Mouse (Mus musculus) cerebellum, adult 9-10 months (tissue): ENCODE data around the gene Lpin3.

Experiments used
- DNase-seq: peaks from one replicate; pipeline ENCODE4 v3.0.0; 2022

The Lpin3 gene

DNA sequence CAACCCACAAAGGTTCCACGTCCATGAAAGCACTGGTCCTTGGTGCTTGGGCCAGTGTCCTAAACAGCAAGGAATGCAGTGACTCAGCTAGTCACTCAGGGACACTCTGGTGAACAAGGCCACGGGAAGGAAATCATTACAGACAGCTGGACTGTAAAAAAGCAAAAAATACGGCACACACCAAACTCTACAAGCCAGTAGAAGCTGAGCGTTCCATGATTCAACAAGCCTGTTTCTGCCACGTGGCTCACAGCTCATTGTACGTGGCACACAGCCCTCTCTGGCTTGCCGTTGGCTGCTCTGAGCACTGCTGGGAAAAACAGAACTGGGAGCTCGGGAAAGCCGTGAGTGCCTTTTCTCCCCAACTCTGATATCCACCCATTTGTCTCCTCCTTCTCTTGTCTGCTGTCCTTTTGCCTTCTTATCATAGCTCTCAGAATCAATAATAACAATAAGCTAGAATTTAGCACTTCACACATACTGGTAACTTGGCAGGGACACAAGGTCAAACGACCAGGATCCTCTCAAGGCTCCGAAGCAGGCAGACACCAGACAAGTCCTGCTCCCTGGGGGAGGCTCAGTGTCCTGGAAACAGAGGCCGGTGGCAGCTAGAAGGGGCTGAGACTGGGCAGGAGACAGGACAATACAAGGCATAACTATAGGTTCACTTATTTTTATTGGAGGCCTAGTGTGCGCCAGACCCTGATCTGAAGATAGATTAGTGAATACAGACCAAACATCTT, at the start of gene Lpin3:
TSS of gene Lpin3 (plus strand) at position 218 of the 743 bp plus-strand sequence.
- DNase-seq, result no peak

DNA sequence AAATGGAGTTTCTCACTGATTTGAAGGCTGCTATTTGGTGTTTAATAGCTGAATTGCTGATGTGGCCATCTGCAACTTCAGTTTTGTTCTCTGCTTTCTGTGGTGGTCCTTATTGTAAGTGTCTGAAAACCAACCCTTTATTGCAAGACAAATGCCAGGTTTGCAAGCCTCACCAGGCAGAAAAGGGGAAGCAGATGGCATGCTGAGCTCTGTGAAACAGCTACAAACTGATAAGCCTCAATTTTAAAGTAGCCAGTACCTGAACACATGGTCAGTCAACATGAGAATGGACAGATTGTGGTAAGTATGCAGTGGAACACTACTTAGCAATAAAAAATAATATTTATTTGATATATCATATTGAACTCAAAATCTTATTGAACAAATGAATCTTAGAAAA, 39.6 kb upstream of the Lpin3 start:
- DNase-seq, result no peak

DNA sequence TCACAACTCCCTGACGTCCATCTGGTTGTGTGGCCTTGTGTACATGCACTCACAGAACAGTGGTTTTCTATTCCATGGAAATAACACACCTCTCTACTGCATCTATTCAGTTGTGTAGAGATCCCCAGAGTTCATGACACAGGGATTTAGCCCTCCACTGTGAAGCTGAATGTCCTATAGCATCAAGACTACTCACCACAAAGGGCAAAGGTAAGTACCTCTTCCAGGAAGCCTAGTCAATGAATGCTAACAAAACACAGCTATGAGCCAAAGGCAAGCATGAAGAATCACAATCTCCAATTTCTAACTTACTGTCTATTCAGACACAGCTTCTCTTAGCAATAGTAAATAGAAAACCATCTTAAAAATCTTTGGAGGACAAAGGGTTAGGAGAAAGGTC, 32.8 kb upstream of the Lpin3 start:
- no peak for DNase-seq

- DNase-seq, result no peak
Observed at GRCm38 (mm10) chr2:160848186-160848585, 32.3 kb upstream of the Lpin3 start.

DNA sequence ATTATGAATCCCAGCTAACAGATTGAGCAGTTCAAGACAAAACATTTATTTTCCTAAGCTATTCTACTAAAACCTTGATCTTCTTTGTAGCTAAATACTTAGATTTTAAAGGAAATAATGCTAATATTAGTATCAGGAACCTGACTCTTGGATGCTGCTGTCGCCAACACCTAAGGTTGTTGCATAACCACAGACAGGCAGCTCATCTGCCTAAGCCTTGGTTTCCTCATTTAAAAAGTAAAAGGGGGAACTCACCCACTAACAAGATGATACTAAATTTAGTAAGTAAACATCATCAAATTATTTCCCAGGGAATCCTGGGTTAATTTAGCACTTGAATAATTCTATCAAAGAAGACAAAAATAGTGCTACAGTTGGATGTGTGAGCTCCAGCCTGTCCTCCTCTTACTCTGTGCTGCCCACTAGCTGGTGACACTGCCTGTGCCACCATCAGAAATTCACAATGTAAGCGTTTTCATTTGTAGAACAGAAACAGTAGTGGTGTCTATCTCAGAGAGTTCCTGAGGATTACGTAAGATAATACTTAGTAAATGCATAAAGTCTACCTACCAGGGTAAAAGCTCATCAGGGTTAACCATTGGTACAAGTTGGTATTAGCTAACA, 30.7 kb upstream of the Lpin3 start:
- no peak for DNase-seq

GRCm38 (mm10) chr2:160850360-160850759, 30.1 kb upstream of the Lpin3 start:
- no peak for DNase-seq

GRCm38 (mm10) chr2:160854687-160855086, 25.8 kb upstream of the Lpin3 start:
- peak; percentile 75 for DNase-seq

- DNase-seq, result no peak
Observed at GRCm38 (mm10) chr2:160856359-160857102, 23.9 kb upstream of the Lpin3 start.

DNA sequence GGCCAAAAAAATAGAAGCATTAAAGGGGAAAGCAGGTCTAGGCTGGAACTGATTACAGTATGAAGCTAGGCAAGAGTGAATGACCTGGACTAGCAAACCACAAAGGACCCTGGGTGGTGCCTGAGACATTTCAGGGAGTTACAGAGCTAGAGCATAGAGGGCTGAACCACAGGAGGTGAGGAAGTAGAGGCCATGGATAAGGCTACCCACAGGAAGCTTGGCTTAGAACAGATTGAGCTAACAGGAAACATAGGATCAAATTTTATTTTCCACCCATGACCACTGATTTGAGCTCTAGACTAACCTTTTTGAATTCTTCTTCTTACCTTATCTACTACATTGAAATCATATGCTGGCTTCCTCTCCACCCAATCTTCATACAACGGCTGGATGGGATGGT, 20.1 kb upstream of the Lpin3 start:
- DNase-seq, result no peak

DNA sequence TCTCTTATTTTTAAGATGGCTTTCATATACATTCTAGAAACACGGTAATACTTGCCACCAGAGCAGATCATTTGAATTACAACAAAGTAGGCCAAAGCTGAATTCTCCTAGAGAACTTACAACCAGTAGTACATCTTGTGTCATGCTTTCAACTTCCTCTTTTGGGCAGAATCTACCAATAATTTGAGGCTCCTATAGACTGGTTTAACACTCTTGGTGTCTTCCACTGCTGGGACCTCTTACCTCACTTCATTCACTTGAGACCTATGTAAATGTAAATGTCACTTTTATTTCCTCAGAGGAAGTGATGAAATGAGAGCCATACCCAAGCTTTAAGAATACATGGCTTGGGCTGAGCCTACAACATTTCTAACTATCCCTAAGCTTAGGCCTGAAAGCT, 16.4 kb upstream of the Lpin3 start:
- no peak for DNase-seq

DNA sequence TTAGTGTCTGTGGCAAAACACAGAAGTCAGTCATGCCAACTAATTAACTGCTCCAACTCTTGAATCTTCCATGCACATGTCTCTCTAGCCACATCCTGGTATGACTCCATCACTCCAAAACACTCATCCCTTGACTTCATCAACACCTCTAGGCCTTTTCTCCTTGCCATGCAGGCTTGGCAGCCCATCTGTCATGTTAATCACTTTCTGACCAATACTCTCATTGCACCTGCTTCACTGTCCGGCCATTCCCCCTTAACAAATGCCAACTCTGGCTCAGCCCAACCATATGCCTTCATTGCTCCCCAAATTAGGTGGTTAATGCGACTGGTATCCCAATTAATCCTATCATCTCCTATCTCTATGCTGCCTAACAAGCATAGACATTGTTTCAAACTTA, 15.2 kb upstream of the Lpin3 start:
- peak; percentile 74 for DNase-seq

- no peak for DNase-seq
Observed at GRCm38 (mm10) chr2:160869446-160869845, 11.0 kb upstream of the Lpin3 start.

GRCm38 (mm10) chr2:160871310-160871709, 9.2 kb upstream of the Lpin3 start:
- peak; percentile 50 for DNase-seq

DNA sequence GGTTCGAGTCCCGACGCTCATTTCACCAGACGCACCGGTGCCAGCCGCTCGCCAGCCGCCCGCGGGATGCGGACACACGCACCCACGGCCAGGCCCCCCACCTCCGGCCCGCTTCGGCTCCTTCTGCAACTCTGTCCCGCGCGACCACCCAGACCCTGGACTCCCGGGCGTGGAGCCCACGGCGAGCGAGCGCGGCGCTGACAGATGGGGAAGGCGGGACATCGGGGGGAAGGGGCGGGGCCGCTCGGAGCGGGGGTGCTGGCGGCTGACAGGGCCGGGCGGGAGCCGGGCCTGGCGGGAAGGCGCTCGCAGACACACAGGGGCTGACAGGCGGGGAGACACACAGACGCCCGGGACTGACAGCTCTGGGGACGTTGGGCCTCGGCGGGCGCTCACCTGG, 8.1 kb upstream of the Lpin3 start:
- DNase-seq, result peak; percentile 77

DNA sequence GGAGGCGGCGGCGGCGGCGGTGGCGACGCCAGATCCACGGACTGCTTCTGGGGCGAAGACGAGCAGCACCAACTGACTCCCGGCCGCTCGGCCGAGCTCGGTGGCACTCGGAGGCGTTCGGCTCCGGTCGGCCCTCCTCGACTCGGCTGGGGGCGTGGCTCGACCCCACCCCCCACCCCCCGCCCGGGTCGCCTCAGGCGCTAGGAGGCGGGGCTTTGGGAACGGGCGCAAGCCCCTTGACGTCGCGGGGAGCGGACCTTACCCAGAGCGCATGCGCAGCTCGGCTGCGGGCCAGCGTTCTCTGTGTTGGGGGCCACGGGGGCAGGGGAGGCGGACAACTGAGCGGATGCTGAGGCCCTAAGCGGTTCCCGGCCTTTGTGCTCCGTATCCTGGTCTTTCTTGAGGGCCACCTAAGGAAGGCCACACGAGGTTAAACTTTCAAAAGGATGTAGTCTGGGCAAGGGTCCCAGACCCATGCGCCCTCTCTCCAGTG, 7.5 kb upstream of the Lpin3 start, which contains the start of gene Zhx3:
TSS of gene Zhx3 (minus strand) at position 109 of the 493 bp plus-strand sequence.
- peak; percentile 92 for DNase-seq

DNA sequence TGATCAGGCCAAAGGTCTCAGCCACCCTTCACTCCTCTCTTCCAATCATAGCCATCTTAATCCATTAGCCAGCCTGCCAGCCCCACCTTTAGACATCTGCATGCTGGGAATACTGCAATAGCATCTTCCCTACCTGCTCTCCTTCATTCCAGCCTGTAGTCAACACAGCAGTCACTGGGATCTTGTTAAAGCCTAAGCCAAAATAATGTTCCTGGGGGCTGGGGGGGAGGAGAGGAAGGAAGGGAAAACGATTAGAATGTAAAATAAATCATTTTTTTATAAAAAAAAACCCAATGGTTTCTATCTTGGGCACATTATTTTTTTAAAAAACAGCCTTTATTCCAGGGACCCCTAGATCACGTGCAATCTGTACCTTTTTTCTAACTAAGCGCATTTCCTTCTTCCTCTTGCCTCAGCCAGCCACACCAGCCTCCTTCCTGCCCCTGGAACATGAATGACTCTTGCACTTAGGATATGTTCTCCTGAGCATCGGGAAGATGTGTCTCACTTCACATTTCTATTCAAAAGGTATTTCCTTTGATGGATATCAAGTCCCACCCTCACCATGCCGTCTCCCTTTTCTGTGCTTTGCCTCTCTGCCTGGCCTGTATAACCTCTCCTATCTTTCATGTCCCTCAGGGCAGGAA, 6.1 kb upstream of the Lpin3 start:
- DNase-seq, result no peak

GRCm38 (mm10) chr2:160876115-160876514, 4.4 kb upstream of the Lpin3 start:
- DNase-seq, result peak; percentile 50

- no peak for DNase-seq
Observed at GRCm38 (mm10) chr2:160881462-160882101, 1.1 kb downstream of the Lpin3 start.

- no peak for DNase-seq
Observed at GRCm38 (mm10) chr2:160882436-160882835, 2.0 kb downstream of the Lpin3 start.

- no peak for DNase-seq
Observed at GRCm38 (mm10) chr2:160883912-160884311, 3.4 kb downstream of the Lpin3 start.

DNA sequence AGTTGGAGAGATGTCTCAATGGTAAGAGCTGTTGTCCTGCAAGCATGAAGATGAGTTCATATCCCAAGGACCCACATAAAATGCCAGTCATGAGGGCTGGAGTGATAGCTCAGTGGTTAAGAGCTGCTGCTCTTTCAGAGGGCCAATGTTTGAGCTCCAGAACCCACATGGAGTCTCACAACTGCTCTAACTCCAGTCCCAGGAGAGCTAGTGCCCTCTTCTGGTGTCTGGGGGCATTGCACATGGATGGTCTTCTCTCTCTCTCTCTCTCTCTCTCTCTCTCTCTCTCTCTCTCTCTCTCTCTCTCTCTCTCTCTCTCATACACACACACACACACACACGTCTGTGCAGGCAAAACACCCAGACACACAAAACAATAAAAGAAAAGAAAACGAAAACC, 4.4 kb downstream of the Lpin3 start:
- peak; percentile 58 for DNase-seq

GRCm38 (mm10) chr2:160886221-160886620, 5.8 kb downstream of the Lpin3 start:
- DNase-seq, result no peak

DNA sequence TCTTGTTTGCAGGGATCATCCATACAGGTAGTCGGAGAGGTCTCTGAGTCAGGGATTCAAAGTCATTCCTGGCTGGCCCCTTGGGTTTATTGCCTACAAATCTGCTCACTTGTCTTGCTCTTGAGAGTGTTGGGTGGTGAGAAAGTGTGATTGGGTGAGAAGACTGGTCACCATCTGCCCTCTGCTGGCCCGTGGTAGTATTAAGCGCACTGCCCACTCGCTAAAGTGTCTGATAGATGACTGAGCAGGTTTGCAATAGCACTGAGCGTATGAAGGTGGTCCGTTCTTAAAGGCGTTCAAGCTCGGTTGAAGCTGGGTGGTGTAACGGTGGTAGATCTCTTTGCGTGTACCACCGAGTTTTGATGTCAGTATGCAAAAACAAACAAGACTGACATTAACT, 6.8 kb downstream of the Lpin3 start:
- peak; percentile 92 for DNase-seq
